Comparison of ENCODE assay signal across 16 mouse cellular contexts in genomic region chr12:82319436-82320131, GRCm38 (mm10).
"Had no signal": no experiment of that assay in that cellular context is flagged by ENCODE, and none has a peak within 500 bp of the region (broad histone marks: within the 10 kb centered on the region; RNA-seq: fewer than 3 reads in every experiment).

No protein-coding gene starts in this region.

- H3K4me1 ChIP-seq: neural tube, embryonic 15.5 days had no signal

- H3K4me2 ChIP-seq: limb, embryonic 12.5 days; lung, embryonic 14.5 days; neural tube, embryonic 15.5 days had no signal

- H3K36me3 ChIP-seq: limb, embryonic 12.5 days; midbrain, embryonic 10.5 days; neural tube, embryonic 15.5 days had no signal

- H3K9ac ChIP-seq: limb, embryonic 12.5 days; liver, embryonic 14.5 days; lung, embryonic 14.5 days; neural tube, embryonic 15.5 days had no signal

- H3K27ac ChIP-seq: layer of hippocampus, adult 2 months; limb, embryonic 12.5 days; liver, embryonic 14.5 days; midbrain, embryonic 10.5 days; neural tube, embryonic 15.5 days had no signal

- H3K27me3 ChIP-seq: limb, embryonic 12.5 days; neural tube, embryonic 15.5 days had no signal

- H3K9me3 ChIP-seq: limb, embryonic 12.5 days; midbrain, embryonic 10.5 days; neural tube, embryonic 15.5 days had no signal

- H3K4me3 ChIP-seq: layer of hippocampus, adult 2 months; limb, embryonic 12.5 days; midbrain, embryonic 10.5 days; myocyte; neural tube, embryonic 15.5 days had no signal

- DNase-seq: kidney, adult 18-20 months; kidney, postnatal 36 days; lung, embryonic 14.5 days; lung, postnatal 10 days; lung, postnatal 4 days; midbrain, embryonic 14.5 days; right cerebral cortex, postnatal 4 days; spleen, adult 18-20 months; thymus, adult 2 months; thymus, postnatal 25 days had no signal
